Mouse (Mus musculus): Measurements from ENCODE around the gene St6galnac3. TPM values are rescaled to one million over a fixed set of nuclear protein-coding genes. Genes with fewer than 3 reads are reported as not detected.
A peak's percentile ranks its signal among the peaks of the same experiment; 100 is the strongest.

St6galnac3 gene
- polyA plus RNA-seq, 1 experiment from 2014 or later = 23.5 TPM

DNA sequence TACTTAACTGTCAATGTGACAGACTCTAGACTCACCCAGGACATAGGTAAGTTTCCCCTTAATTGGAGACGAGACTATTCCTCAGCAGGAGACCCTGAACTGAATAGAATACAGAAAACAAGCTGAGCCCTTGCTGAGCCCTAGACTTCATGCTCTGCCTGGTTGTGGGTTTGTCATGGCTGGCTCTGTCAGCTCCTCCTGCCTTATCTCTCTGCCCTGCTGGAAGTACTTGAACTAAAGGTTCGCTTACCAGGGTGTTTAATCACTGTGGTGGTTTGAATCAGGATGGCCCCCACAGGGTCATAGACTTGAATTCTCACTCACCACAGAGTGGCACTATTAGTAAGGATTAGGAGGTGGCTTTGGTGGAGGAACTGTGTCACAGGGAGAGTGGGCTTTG lies 125.8 kb downstream of the St6galnac3 start:
- Histone ChIP-seq H3K36me3 (no peaks in the 10 kb centered on the region), H3K9me3 (replicated peaks) (no peaks in the 10 kb centered on the region), H3K27me3 (replicated peaks) (no peaks in the 10 kb centered on the region), H3K27ac (replicated peaks) (no peak overlapping the region), H3K9ac (replicated peaks) (no peak overlapping the region), H3K4me3 (replicated peaks) (no peak overlapping the region), H3K4me2 (no peak overlapping the region), H3K4me1 (peaks cover 5% of the 10 kb centered on the region)
- no peak for ATAC-seq (ENCODE audit: low FRiP score)
- WGBS = 78% methylated on average over 2 of the region's 2 CpGs

DNA sequence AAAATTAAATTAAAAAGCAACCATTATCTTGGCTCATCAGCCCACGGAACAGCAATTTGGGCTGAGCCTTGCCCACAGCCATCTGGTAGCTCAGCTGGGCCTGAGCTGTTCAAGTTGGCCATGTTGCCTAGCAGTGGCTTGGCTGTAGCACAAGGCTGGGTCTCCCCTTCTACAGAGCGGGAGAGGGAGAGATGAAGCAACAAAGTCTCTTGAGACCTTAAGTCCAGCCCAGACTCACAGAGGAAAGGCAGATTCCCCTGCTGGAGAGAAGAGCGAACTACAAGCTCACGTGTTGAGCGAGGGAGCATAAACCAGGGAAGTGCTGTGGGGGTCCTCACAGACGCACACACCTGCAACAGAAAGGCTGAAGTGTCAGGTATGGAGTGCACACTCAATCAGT lies 126.3 kb downstream of the St6galnac3 start:
- no peak overlapping the region for H3K27ac ChIP-seq (replicated peaks)
- whole genome bisulfite sequencing = 86% methylated on average over 6 of the region's 6 CpGs
- ATAC-seq (ENCODE audit: low FRiP score) = peak; percentile 45; the same call in 1 of the 2 replicates

DNA sequence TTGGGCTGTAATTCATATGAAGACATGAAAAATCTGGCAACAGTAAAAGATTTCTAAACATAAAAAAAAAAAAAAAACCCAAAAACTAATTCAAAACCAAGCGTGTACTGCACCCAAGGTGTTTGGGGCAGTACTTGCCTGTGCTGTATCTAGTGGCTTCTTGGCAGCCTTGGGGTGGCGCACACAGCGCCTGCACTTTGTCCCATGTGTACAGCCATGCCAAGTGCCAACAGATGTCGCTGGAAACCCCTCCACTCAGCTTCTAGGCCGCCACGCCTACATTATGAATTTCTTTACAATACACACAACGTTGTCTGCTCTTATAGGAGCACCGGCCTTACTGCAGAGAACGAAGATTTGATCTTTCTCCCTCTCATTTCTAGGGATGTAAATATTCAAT lies 130.4 kb downstream of the St6galnac3 start:
- Histone ChIP-seq H3K27me3 (replicated peaks) (no peaks in the 10 kb centered on the region), H3K27ac (replicated peaks) (no peak overlapping the region), H3K4me2 (no peak overlapping the region), H3K9me3 (replicated peaks) (no peaks in the 10 kb centered on the region), H3K4me3 (replicated peaks) (no peak overlapping the region), H3K9ac (replicated peaks) (no peak overlapping the region), H3K4me1 (peaks cover 28% of the 10 kb centered on the region), H3K36me3 (no peaks in the 10 kb centered on the region)
- ATAC-seq (ENCODE audit: low FRiP score) = no peak
- 80% methylated on average over 9 of the region's 9 CpGs for WGBS

More for the DNA sequence above, 126.3 kb downstream of the St6galnac3 start:
- H3K4me1 ChIP-seq = peaks cover 11% of the 10 kb centered on the region
- no peaks in the 10 kb centered on the region for H3K36me3 ChIP-seq
- no peak overlapping the region for H3K9ac ChIP-seq (replicated peaks)
- no peaks in the 10 kb centered on the region for H3K27me3 ChIP-seq (replicated peaks)
- no peaks in the 10 kb centered on the region for H3K9me3 ChIP-seq (replicated peaks)
- no peak overlapping the region for H3K4me3 ChIP-seq (replicated peaks)
- H3K4me2 ChIP-seq = no peak overlapping the region

DNA sequence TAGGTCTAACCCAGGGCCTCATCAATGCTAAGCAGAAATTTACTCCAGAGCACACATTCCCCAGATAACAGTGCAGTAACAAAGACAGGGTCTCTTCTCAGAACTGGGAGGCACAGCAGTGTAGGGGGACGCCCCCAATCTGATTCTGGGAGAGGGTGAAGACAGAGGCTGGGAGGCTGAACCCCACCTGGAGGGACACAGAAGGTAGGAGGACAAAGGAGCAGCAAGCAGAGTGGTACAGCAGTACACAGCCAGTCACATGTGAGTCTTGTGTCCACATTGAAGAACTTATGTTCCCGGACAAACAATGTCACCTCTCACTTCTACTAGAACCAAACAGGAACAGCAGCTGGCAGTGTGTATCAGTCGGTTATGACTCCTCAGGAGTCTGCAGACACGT lies 131.0 kb downstream of the St6galnac3 start:
- Histone ChIP-seq H3K27me3 (replicated peaks) (no peaks in the 10 kb centered on the region), H3K9me3 (replicated peaks) (no peaks in the 10 kb centered on the region), H3K4me1 (peaks cover 31% of the 10 kb centered on the region), H3K4me3 (replicated peaks) (no peak overlapping the region), H3K27ac (replicated peaks) (0 out of 2 replicates have a peak overlapping the region, but pooled peaks have one; percentile 14), H3K9ac (replicated peaks) (no peak overlapping the region), H3K36me3 (no peaks in the 10 kb centered on the region), H3K4me2 (no peak overlapping the region)
- no peak for ATAC-seq (ENCODE audit: low FRiP score)
- 81% methylated on average over 4 of the region's 4 CpGs for WGBS

DNA sequence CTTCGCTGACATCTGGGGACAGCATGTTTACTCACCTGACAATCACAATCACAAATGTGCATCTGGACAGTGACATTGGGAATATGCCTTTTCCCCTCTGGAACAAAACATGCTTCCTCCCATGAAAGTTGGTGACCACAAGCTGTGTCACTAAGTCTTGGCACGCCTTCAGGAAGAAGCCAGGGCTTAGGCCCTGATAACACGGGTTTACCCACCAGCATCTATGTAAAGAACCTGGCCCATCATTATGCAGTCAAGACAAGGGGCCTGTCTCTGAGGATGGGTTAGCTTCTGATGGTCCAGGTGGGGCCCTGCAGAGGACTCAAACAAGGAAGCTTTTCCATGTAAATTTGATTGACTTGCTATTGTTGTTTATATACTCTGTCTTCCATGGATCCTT lies 131.9 kb downstream of the St6galnac3 start:
- Histone ChIP-seq H3K4me3 (replicated peaks) (no peak overlapping the region), H3K9ac (replicated peaks) (no peak overlapping the region), H3K27me3 (replicated peaks) (no peaks in the 10 kb centered on the region), H3K36me3 (no peaks in the 10 kb centered on the region), H3K9me3 (replicated peaks) (no peaks in the 10 kb centered on the region), H3K4me1 (peaks cover 31% of the 10 kb centered on the region), H3K4me2 (no peak overlapping the region), H3K27ac (replicated peaks) (peak overlapping the region; percentile 23; the same call in 1 of the 2 replicates)
- no peak for ATAC-seq (ENCODE audit: low FRiP score)
- WGBS = 75% methylated on average over 3 of the region's 3 CpGs

DNA sequence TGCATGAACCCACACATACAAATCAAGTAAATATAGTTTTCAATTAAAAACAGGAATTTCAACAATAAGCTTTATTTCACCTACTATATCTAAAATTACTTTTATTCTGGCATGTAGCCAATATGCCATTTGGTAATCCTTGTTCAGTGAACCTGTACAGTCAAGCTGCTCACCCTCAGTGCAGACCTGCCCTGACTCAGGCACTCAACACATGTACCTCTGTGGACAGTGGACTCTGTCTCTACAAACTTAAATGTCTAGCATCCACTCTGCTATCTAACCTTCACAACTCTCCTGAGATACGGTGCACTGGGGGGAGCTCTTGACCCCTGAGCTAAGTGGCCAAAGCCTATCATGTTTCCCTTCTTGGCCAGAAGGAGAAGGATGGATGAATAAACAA lies 137.4 kb downstream of the St6galnac3 start:
- WGBS = 87% methylated on average over 1 of the region's 1 CpGs
- Histone ChIP-seq H3K4me2 (no peak overlapping the region), H3K27me3 (replicated peaks) (no peaks in the 10 kb centered on the region), H3K27ac (replicated peaks) (no peak overlapping the region), H3K9me3 (replicated peaks) (no peaks in the 10 kb centered on the region), H3K36me3 (no peaks in the 10 kb centered on the region), H3K9ac (replicated peaks) (no peak overlapping the region), H3K4me3 (replicated peaks) (no peak overlapping the region), H3K4me1 (peaks cover 22% of the 10 kb centered on the region)
- no peak for ATAC-seq (ENCODE audit: low FRiP score)

DNA sequence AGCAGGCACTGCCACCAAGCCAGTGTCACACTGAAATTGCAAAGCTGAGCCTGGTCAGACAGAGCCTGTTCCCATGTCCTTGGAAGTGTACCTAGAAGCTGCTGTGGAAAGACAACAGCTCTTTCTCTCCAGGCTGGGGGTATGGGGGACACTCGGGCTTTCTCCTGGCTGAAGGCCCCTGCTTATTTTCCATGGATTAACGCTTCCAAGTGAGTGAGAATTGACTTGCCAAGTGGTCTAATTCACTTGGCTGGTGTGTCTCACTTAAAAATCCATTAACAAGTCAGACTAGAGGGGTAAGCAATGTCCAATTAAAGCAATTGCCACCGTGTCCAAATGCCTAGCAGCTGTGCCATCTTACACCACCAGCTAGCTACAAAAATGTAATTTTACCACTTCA lies 140.1 kb downstream of the St6galnac3 start:
- WGBS = 44% methylated on average over 3 of the region's 3 CpGs
- H3K9ac ChIP-seq (replicated peaks) = no peak overlapping the region
- no peaks in the 10 kb centered on the region for H3K36me3 ChIP-seq
- peaks cover 15% of the 10 kb centered on the region for H3K4me1 ChIP-seq
- no peak for ATAC-seq (ENCODE audit: low FRiP score)
- H3K4me3 ChIP-seq (replicated peaks) = no peak overlapping the region
- no peaks in the 10 kb centered on the region for H3K27me3 ChIP-seq (replicated peaks)
- no peak overlapping the region for H3K4me2 ChIP-seq
- H3K9me3 ChIP-seq (replicated peaks) = no peaks in the 10 kb centered on the region
- no peak overlapping the region for H3K27ac ChIP-seq (replicated peaks)

DNA sequence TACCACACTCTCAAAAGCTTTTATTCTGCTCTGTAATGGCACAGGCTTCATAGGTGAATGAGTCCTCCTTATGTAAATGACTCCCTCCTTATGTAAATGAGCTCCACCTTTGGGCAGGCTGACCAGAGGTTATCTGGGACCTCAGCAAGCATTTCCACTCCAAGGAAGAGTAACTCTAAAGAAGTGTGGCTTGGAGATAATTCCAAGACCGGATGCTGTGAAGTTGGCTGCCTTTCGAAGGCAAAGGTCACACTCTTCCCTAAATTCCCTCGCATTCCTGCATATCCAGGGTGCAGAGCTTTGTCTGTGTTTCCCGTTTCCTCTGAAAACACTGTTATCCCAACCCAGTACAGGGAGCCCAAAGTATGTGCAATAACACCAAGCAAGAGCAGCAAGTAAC lies 142.9 kb downstream of the St6galnac3 start:
- no peak overlapping the region for H3K4me2 ChIP-seq
- no peak for ATAC-seq (ENCODE audit: low FRiP score)
- H3K27me3 ChIP-seq (replicated peaks) = no peaks in the 10 kb centered on the region
- H3K9me3 ChIP-seq (replicated peaks) = no peaks in the 10 kb centered on the region; the same call in 1 of the 2 replicates
- H3K36me3 ChIP-seq = no peaks in the 10 kb centered on the region
- H3K9ac ChIP-seq (replicated peaks) = no peak overlapping the region
- 62% methylated on average over 4 of the region's 4 CpGs for WGBS
- H3K27ac ChIP-seq (replicated peaks) = no peak overlapping the region
- peaks cover 11% of the 10 kb centered on the region for H3K4me1 ChIP-seq
- no peak overlapping the region for H3K4me3 ChIP-seq (replicated peaks)

DNA sequence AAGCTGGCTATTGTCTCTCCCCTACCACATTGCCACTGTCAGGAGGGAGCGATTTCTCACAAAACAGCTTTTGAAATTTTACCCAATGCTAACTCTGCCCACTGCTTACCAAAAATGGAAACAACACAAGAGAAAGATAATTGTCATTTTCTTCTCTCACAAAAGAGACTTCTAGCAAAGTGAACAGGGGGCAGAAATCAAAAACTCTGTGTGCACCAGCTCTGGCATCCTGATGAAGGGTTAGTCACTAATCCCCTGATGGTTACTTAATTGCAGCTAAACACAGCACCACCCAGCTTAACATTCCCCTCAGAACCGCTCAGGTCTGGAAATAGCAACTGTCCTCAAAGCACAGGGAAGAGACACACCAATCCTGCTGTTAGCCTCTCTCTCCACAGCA lies 144.3 kb downstream of the St6galnac3 start:
- no peak overlapping the region for H3K4me3 ChIP-seq (replicated peaks)
- H3K36me3 ChIP-seq = no peaks in the 10 kb centered on the region
- H3K27me3 ChIP-seq (replicated peaks) = no peaks in the 10 kb centered on the region
- peaks cover 11% of the 10 kb centered on the region for H3K4me1 ChIP-seq
- WGBS = 43% methylated on average over 2 of the region's 2 CpGs
- H3K27ac ChIP-seq (replicated peaks) = no peak overlapping the region
- H3K4me2 ChIP-seq = no peak overlapping the region
- no peaks in the 10 kb centered on the region; the same call in 1 of the 2 replicates for H3K9me3 ChIP-seq (replicated peaks)
- no peak overlapping the region for H3K9ac ChIP-seq (replicated peaks)
- no peak for ATAC-seq (ENCODE audit: low FRiP score)

DNA sequence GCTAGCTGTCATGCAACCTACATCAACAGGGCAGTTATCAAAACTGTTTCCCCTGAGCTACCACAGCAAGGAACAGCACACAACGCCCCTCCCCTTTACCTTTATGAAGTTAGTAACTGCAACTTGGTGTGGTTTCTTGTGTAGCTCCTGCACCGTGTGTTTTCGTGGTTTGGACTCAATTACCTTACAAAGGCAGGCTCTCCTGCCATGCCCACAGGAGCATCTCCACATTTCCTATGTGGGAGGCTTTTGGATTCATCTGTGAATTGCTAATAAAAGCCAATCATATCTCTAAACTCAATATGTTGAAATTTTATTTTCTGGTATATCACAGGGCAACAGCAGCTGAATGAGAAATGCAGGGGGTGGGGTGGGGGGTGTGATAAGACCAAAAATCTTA lies 144.8 kb downstream of the St6galnac3 start:
- Histone ChIP-seq H3K4me2 (no peak overlapping the region), H3K4me3 (replicated peaks) (no peak overlapping the region), H3K36me3 (no peaks in the 10 kb centered on the region), H3K9me3 (replicated peaks) (no peaks in the 10 kb centered on the region; the same call in 1 of the 2 replicates), H3K27ac (replicated peaks) (no peak overlapping the region), H3K27me3 (replicated peaks) (no peaks in the 10 kb centered on the region), H3K9ac (replicated peaks) (no peak overlapping the region), H3K4me1 (peaks cover 11% of the 10 kb centered on the region)
- no peak for ATAC-seq (ENCODE audit: low FRiP score)
- 87% methylated on average over 3 of the region's 3 CpGs for WGBS

DNA sequence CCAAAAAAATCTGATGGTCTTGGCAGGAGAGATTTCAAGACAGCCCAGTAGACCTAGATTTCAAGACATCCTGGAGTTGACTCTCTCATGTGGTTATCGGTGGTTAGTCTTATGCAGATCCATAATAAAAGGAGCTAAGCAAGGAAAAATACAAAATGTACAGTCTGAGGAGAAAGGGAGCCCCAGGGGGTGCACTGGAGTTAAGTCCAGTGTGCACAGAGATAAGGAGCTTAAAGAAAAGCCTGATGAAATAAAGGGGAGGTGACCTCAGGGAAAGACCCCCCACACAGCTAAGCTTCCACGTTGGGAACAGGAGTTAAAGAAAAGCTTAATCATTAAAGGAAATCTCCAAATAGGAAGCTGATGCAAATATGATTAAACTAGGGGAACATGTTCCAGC lies 147.7 kb downstream of the St6galnac3 start:
- no peaks in the 10 kb centered on the region for H3K4me1 ChIP-seq
- no peak for ATAC-seq (ENCODE audit: low FRiP score)
- H3K9me3 ChIP-seq (replicated peaks) = no peaks in the 10 kb centered on the region; the same call in 1 of the 2 replicates
- 80% methylated on average over 2 of the region's 2 CpGs for WGBS
- no peaks in the 10 kb centered on the region for H3K27me3 ChIP-seq (replicated peaks)
- no peaks in the 10 kb centered on the region for H3K36me3 ChIP-seq
- H3K27ac ChIP-seq (replicated peaks) = no peak overlapping the region
- H3K9ac ChIP-seq (replicated peaks) = no peak overlapping the region
- no peak overlapping the region for H3K4me3 ChIP-seq (replicated peaks)
- H3K4me2 ChIP-seq = no peak overlapping the region

DNA sequence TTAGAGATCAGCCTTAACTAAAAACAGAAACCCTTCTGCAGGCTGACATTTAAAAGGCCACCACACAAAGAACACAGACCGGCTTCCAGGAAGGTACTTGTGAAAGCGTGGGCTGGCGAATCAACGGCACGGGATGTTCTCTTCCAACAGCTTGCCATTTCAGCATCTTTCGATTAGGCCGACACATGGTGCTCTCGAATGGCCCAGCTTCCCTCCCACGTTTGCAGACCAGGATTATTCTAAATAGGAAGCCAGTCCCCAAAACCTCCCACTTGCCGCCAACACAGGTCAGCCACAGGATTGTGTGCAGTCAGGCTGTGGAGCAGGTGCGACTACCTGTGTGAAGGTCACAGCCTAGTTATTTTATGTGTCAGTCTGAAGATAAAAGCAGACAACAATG lies 153.8 kb downstream of the St6galnac3 start:
- H3K27ac ChIP-seq (replicated peaks) = no peak overlapping the region
- no peaks in the 10 kb centered on the region for H3K27me3 ChIP-seq (replicated peaks)
- H3K9me3 ChIP-seq (replicated peaks) = no peaks in the 10 kb centered on the region
- ATAC-seq (ENCODE audit: low FRiP score) = no peak
- WGBS = 93% methylated on average over 11 of the region's 11 CpGs
- no peak overlapping the region for H3K4me3 ChIP-seq (replicated peaks)
- peaks cover 15% of the 10 kb centered on the region for H3K4me1 ChIP-seq
- H3K36me3 ChIP-seq = no peaks in the 10 kb centered on the region
- no peak overlapping the region for H3K4me2 ChIP-seq
- no peak overlapping the region for H3K9ac ChIP-seq (replicated peaks)

DNA sequence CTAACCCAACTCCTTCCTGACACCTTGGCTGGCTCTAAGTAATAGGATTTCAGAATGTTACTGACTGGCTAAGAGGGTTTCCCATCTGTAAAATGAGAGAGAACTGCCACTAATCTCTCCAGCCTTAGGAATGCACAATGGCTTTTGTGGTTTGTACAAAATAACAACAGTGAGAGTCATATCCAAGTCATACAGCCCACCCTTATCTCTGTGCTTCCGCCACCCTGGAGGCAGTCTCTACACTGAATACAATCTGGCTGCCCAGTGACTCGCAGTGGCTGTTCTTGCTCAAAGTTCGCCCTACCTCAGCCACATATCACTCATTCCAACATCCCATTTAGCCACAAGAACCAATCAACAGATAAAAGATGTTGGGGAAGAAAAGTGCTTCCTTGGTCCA lies 156.2 kb downstream of the St6galnac3 start:
- no peak overlapping the region for H3K4me3 ChIP-seq (replicated peaks)
- H3K4me2 ChIP-seq = no peak overlapping the region
- H3K27ac ChIP-seq (replicated peaks) = no peak overlapping the region
- peaks cover 20% of the 10 kb centered on the region for H3K4me1 ChIP-seq
- no peaks in the 10 kb centered on the region for H3K36me3 ChIP-seq
- WGBS = 90% methylated on average over 3 of the region's 3 CpGs
- H3K9me3 ChIP-seq (replicated peaks) = no peaks in the 10 kb centered on the region
- ATAC-seq (ENCODE audit: low FRiP score) = no peak
- no peak overlapping the region for H3K9ac ChIP-seq (replicated peaks)
- no peaks in the 10 kb centered on the region for H3K27me3 ChIP-seq (replicated peaks)

All from neural tube, embryonic 15.5 days (tissue).